18 mouse cellular contexts compared by ENCODE assay signal in the genomic region with DNA sequence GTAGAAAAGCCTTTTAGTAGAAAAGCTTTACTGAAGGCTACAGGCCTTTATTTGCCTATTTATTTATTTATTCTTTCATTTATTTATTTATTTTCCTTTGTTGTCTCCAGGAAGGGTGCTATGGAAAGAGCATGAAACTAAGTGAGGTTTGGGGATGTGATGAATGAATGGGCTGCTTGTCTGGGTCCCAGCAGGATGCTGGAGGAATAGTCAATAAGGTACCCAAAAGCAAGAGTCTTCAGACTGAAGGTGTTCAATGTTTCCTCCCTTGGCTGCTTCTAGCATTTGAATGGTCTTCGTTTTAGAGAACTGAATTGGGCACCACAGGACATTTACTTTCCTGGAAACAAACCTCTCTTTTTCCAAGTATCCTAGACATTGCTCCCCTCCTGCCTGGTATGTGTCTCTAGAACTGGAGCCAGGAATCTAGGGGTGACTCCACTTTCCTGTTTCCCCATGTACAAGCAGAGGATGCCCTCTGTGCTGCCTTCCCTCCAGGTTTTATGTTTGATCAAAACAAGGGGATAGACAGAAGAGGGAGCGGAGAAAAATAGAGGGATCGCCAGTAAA.
"Had no signal": no experiment of that assay in that cellular context is flagged by ENCODE, and none has a peak within 500 bp of the region (broad histone marks: within the 10 kb centered on the region; RNA-seq: fewer than 3 reads in every experiment).

No protein-coding gene starts in this region.

- H3K9ac ChIP-seq: kidney, embryonic 15.5 days; limb, embryonic 12.5 days; limb, embryonic 15.5 days; liver, embryonic 14.5 days; liver, postnatal 0 days; lung, embryonic 14.5 days; midbrain, embryonic 12.5 days had no signal

- H3K4me3 ChIP-seq: kidney, embryonic 15.5 days; limb, embryonic 12.5 days; limb, embryonic 15.5 days; midbrain, embryonic 12.5 days; myocyte had no signal

- H3K27me3 ChIP-seq: kidney, embryonic 15.5 days; limb, embryonic 12.5 days; limb, embryonic 15.5 days; midbrain, embryonic 12.5 days had no signal

- ATAC-seq: liver, postnatal 0 days; lung, postnatal 0 days had no signal

- DNase-seq: kidney, adult 8-10 months; kidney, postnatal 10 days; kidney, postnatal 36 days; layer of hippocampus, postnatal 36 days; left cerebral cortex, postnatal 4 days; liver, postnatal 0 days; lung, embryonic 14.5 days; thymus, adult 18-20 months; thymus, postnatal 36 days had no signal

- H3K36me3 ChIP-seq: kidney, embryonic 15.5 days; limb, embryonic 12.5 days; limb, embryonic 15.5 days; midbrain, embryonic 12.5 days had no signal

- H3K9me3 ChIP-seq: kidney, embryonic 15.5 days; limb, embryonic 12.5 days; limb, embryonic 15.5 days had no signal

- H3K4me2 ChIP-seq: kidney, embryonic 15.5 days; limb, embryonic 12.5 days; limb, embryonic 15.5 days; liver, embryonic 11.5 days; lung, embryonic 14.5 days; midbrain, embryonic 12.5 days had no signal

- H3K4me1 ChIP-seq: kidney, embryonic 15.5 days; limb, embryonic 15.5 days; midbrain, embryonic 12.5 days had no signal

- H3K27ac ChIP-seq: kidney, embryonic 15.5 days; limb, embryonic 12.5 days; limb, embryonic 15.5 days; liver, embryonic 14.5 days; macrophage; midbrain, embryonic 12.5 days had no signal
